Mouse (Mus musculus) hindbrain, embryonic 15.5 days (tissue): ENCODE measurements around the gene Pou5f1. TPM values are rescaled to one million over a fixed set of nuclear protein-coding genes. Genes with fewer than 3 reads are reported as not detected.
"Not testable (repeated sequence)": the region's sequence is repeated elsewhere in the genome, so short reads cannot be mapped to it uniquely, and the experiment has no call there.

Experiments used
- ATAC-seq: fragments of 200-750 bp; cut with Nextera tagmentation; 2 replicates; pipeline ENCODE4 v1.8.0; 2017; ENCODE audit warnings: low read depth, moderate number of reproducible peaks, moderate TSS enrichment; ENCODE audit not compliant: low FRiP score
- H3K27ac ChIP-seq: fragments of 300-500 bp; sonication (generic); replicated peaks from 2 replicates; pipeline ENCODE4 v1.5.1; 2015; ENCODE audit warnings: mild to moderate bottlenecking, inconsistent platforms
- H3K27me3 ChIP-seq: fragments of 300-500 bp; sonication (generic); 2 replicates; pipeline ENCODE4 v1.6.1; 2015; ENCODE audit warnings: control low read depth, inconsistent platforms
- H3K36me3 ChIP-seq: fragments of 300-500 bp; sonication (generic); 2 replicates; pipeline ENCODE4 v1.6.1; 2015; ENCODE audit warnings: control low read depth, inconsistent platforms
- H3K4me1 ChIP-seq: fragments of 300-500 bp; sonication (generic); replicated peaks from 2 replicates; pipeline ENCODE4 v1.6.1; 2015; ENCODE audit warnings: control low read depth, inconsistent platforms
- H3K4me2 ChIP-seq: fragments of 300-500 bp; sonication (generic); 2 replicates; pipeline ENCODE4 v1.6.1; 2015; ENCODE audit warnings: moderate library complexity, mild to moderate bottlenecking, inconsistent platforms
- H3K4me3 ChIP-seq: fragments of 300-500 bp; sonication (generic); 2 replicates; pipeline ENCODE4 v1.5.1; 2015; ENCODE audit warnings: mild to moderate bottlenecking, inconsistent platforms
- H3K9ac ChIP-seq: fragments of 300-500 bp; sonication (generic); 2 replicates; pipeline ENCODE4 v1.6.1; 2015; ENCODE audit warnings: inconsistent platforms
- H3K9me3 ChIP-seq: fragments of 300-500 bp; sonication (generic); 2 replicates; pipeline ENCODE4 v1.6.1; 2016; ENCODE audit warnings: control low read depth, inconsistent platforms
- WGBS: fragments of 180-500 bp; shearing (Covaris S2); methylation state at CpG from one replicate; pipeline ENCODE4 v1.1.7; 2015; 5-methylcytosine and 5-hydroxymethylcytosine counted together
- polyA plus RNA-seq: library from polyadenylated mRNA; unstranded; fragments of >200 nt; fragmentation: Nextera tagmentation; extraction: Ambion mirVana; gene quantifications from 2 replicates; pipeline ENCODE4 v1.2.1, GENCODE M21; 2015

Pou5f1 gene
- polyA plus RNA-seq = not detected in 2 replicates

DNA sequence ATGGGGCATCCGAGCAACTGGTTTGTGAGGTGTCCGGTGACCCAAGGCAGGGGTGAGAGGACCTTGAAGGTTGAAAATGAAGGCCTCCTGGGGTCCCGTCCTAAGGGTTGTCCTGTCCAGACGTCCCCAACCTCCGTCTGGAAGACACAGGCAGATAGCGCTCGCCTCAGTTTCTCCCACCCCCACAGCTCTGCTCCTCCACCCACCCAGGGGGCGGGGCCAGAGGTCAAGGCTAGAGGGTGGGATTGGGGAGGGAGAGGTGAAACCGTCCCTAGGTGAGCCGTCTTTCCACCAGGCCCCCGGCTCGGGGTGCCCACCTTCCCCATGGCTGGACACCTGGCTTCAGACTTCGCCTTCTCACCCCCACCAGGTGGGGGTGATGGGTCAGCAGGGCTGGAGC, at the start of gene Pou5f1:
Gene Pou5f1, plus strand, starts transcription at position 243 of the 400 bp plus-strand sequence.
- no peak within 1 kb of the TSS for H3K4me3 ChIP-seq
- WGBS = 26% methylated on average over 13 of the region's 13 CpGs
- H3K9me3 ChIP-seq = no peaks in the 10 kb centered on the region
- no peak within 1 kb of the TSS for H3K4me2 ChIP-seq
- ATAC-seq = no peak
- 0 out of 2 replicates have a peak, but pooled peaks cover 4% of the 10 kb centered on the region for H3K4me1 ChIP-seq
- no peak within 1 kb of the TSS for H3K27ac ChIP-seq
- no peak within 1 kb of the TSS for H3K9ac ChIP-seq
- H3K27me3 ChIP-seq = peaks cover 25% of the 10 kb centered on the region
- no peaks in the 10 kb centered on the region for H3K36me3 ChIP-seq

DNA sequence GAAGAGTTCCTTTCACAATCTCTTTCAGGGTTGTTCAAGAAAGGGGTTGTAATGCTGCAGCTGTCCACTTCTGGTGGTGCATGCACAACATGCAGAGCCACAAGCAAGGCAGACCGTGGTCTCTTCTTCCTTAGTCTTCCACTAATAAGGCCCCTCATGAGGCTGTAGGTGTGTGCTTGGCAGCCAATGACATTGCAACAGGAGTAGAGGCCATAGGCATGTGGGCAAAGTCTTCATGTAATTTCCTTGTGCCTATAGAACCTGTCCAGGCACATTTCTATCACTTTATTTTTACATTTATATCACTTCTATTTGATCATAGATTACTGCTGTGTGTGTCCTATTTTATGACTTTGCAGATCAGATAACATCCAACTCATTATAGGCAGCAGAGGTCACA, 47.6 kb upstream of the Pou5f1 start:
- not testable (repeated sequence) for H3K36me3 ChIP-seq, H3K4me3 ChIP-seq, H3K27me3 ChIP-seq, H3K4me1 ChIP-seq, H3K27ac ChIP-seq, H3K9me3 ChIP-seq, H3K9ac ChIP-seq, ATAC-seq, H3K4me2 ChIP-seq
- no CpG with 5 or more reads among the region's 1 CpGs for WGBS

- H3K4me1 ChIP-seq, H3K36me3 ChIP-seq, H3K9me3 ChIP-seq, H3K9ac ChIP-seq, H3K27ac ChIP-seq, H3K27me3 ChIP-seq, H3K4me3 ChIP-seq, H3K4me2 ChIP-seq: not testable (repeated sequence)
- peak; percentile 88; the same call in 1 of the 2 replicates for ATAC-seq
- WGBS = 69% methylated on average over 2 of the region's 9 CpGs
Measured at GRCm38 (mm10) chr17:35460513-35461341, 45.1 kb upstream of the Pou5f1 start.

- not testable (repeated sequence) for H3K36me3 ChIP-seq, H3K27ac ChIP-seq, ATAC-seq, H3K4me1 ChIP-seq, H3K4me3 ChIP-seq, H3K9ac ChIP-seq, H3K9me3 ChIP-seq, H3K4me2 ChIP-seq
- peaks cover 24% of the 10 kb centered on the region for H3K27me3 ChIP-seq
- 7% methylated on average over 8 of the region's 8 CpGs for WGBS
Measured at GRCm38 (mm10) chr17:35465651-35466050, 40.2 kb upstream of the Pou5f1 start.

GRCm38 (mm10) chr17:35468936-35469335, 36.9 kb upstream of the Pou5f1 start:
- peaks cover 26% of the 10 kb centered on the region for H3K27me3 ChIP-seq
- WGBS = 67% methylated on average over 3 of the region's 3 CpGs

GRCm38 (mm10) chr17:35469842-35470751, 35.7 kb upstream of the Pou5f1 start, which contains the start of gene H2-Q10:
TSS of gene H2-Q10 (plus strand) at chr17:35470089.
- Histone ChIP-seq H3K4me1 (peaks cover 11% of the 10 kb centered on the region), H3K9ac (peak within 1 kb of the TSS; percentile 35), H3K4me2 (peak within 1 kb of the TSS; percentile 82), H3K27me3 (peaks cover 26% of the 10 kb centered on the region), H3K4me3 (peak within 1 kb of the TSS; percentile 44), H3K27ac (no peak within 1 kb of the TSS), H3K9me3 (no peaks in the 10 kb centered on the region), H3K36me3 (no peaks in the 10 kb centered on the region)
- no peak for ATAC-seq
- whole genome bisulfite sequencing = 2% methylated on average over 71 of the region's 80 CpGs

More at GRCm38 (mm10) chr17:35468936-35469335, 36.9 kb upstream of the Pou5f1 start:
- ATAC-seq, H3K4me2 ChIP-seq, H3K9ac ChIP-seq, H3K9me3 ChIP-seq, H3K27ac ChIP-seq, H3K36me3 ChIP-seq, H3K4me3 ChIP-seq: not testable (repeated sequence)
- H3K4me1 ChIP-seq = peaks cover 11% of the 10 kb centered on the region

GRCm38 (mm10) chr17:35484066-35484465, 21.8 kb upstream of the Pou5f1 start:
- Histone ChIP-seq H3K9me3 (no peaks in the 10 kb centered on the region), H3K4me2 (no peak overlapping the region), H3K27ac (no peak overlapping the region), H3K9ac (no peak overlapping the region), H3K36me3 (no peaks in the 10 kb centered on the region), H3K4me1 (peaks cover 3% of the 10 kb centered on the region; the same call in 1 of the 2 replicates), H3K27me3 (no peaks in the 10 kb centered on the region), H3K4me3 (no peak overlapping the region)
- WGBS = 1% methylated on average over 9 of the region's 9 CpGs
- peak; percentile 74; the same call in 1 of the 2 replicates for ATAC-seq

GRCm38 (mm10) chr17:35485702-35486101, 20.1 kb upstream of the Pou5f1 start:
- ATAC-seq = no peak
- H3K27ac ChIP-seq = no peak overlapping the region
- H3K27me3 ChIP-seq = no peaks in the 10 kb centered on the region
- 22% methylated on average over 4 of the region's 4 CpGs for WGBS
- no peak overlapping the region for H3K4me3 ChIP-seq
- H3K9ac ChIP-seq = no peak overlapping the region
- H3K36me3 ChIP-seq = no peaks in the 10 kb centered on the region
- no peak overlapping the region for H3K4me2 ChIP-seq
- H3K4me1 ChIP-seq = peaks cover 3% of the 10 kb centered on the region; the same call in 1 of the 2 replicates
- no peaks in the 10 kb centered on the region for H3K9me3 ChIP-seq

- Histone ChIP-seq H3K4me3 (no peak overlapping the region), H3K27me3 (no peaks in the 10 kb centered on the region), H3K36me3 (no peaks in the 10 kb centered on the region), H3K27ac (no peak overlapping the region), H3K4me1 (peaks cover 3% of the 10 kb centered on the region; the same call in 1 of the 2 replicates), H3K9ac (no peak overlapping the region), H3K4me2 (no peak overlapping the region), H3K9me3 (no peaks in the 10 kb centered on the region)
- no peak for ATAC-seq
- WGBS = 72% methylated on average over 10 of the region's 10 CpGs
Measured at GRCm38 (mm10) chr17:35486726-35487125, 19.1 kb upstream of the Pou5f1 start.

DNA sequence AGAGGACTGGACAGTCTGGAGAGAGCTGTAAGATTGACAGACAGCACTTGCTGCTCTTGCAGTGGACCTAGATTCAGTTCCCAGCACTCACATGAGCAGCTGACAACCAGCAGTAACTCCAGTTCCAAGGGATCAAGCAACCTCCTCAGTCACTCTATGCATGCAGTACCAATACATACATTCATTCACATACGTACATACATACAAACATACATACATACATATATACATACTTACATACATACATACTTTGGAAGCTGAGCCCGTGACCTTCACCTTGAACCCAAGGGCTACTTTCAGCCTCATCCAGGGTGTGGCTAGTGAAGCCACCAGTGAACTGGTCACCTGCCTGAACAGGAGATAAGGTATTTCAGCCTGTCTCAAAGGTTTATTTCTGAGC, 17.8 kb upstream of the Pou5f1 start:
- H3K27me3 ChIP-seq = no peaks in the 10 kb centered on the region
- peaks cover 3% of the 10 kb centered on the region; the same call in 1 of the 2 replicates for H3K4me1 ChIP-seq
- WGBS = 96% methylated on average over 2 of the region's 2 CpGs
- no peak for ATAC-seq
- no peak overlapping the region for H3K27ac ChIP-seq
- H3K9ac ChIP-seq = no peak overlapping the region
- no peak overlapping the region for H3K4me2 ChIP-seq
- H3K4me3 ChIP-seq = no peak overlapping the region
- no peaks in the 10 kb centered on the region for H3K9me3 ChIP-seq
- no peaks in the 10 kb centered on the region for H3K36me3 ChIP-seq

GRCm38 (mm10) chr17:35490320-35490719, 15.5 kb upstream of the Pou5f1 start:
- 53% methylated on average over 5 of the region's 5 CpGs for whole genome bisulfite sequencing
- Histone ChIP-seq H3K36me3 (no peaks in the 10 kb centered on the region), H3K27ac (no peak overlapping the region), H3K4me1 (peaks cover 3% of the 10 kb centered on the region; the same call in 1 of the 2 replicates), H3K9ac (no peak overlapping the region), H3K4me3 (no peak overlapping the region), H3K27me3 (no peaks in the 10 kb centered on the region), H3K4me2 (no peak overlapping the region), H3K9me3 (no peaks in the 10 kb centered on the region)
- ATAC-seq = no peak

- no peak for ATAC-seq
- Histone ChIP-seq H3K27me3 (no peaks in the 10 kb centered on the region), H3K27ac (no peak overlapping the region), H3K9ac (no peak overlapping the region), H3K9me3 (no peaks in the 10 kb centered on the region), H3K4me2 (no peak overlapping the region), H3K4me1 (0 out of 2 replicates have a peak, but pooled peaks cover under 1% of the 10 kb centered on the region), H3K4me3 (no peak overlapping the region), H3K36me3 (no peaks in the 10 kb centered on the region)
- 96% methylated on average over 7 of the region's 7 CpGs for WGBS
Measured at GRCm38 (mm10) chr17:35497124-35497523, 8.7 kb upstream of the Pou5f1 start.
